Mouse (Mus musculus) kidney, adult 9 months (tissue): ENCODE results near the gene Tro.

Experiments
- DNase-seq: peaks from one replicate; pipeline ENCODE4 v3.0.0; 2022

The Tro gene

GRCm38 (mm10) chrX:150656908-150657796 lies at the start of gene Tro:
TSS of gene Tro (minus strand) at chrX:150657583.
- no peak for DNase-seq

GRCm38 (mm10) chrX:150677505-150677904 lies 20.1 kb upstream of the Tro start:
- no peak for DNase-seq

- peak; percentile 37 for DNase-seq
These were observed 5.4 kb upstream of the Tro start for GRCm38 (mm10) chrX:150662809-150663208.

GRCm38 (mm10) chrX:150657797-150658118 lies 375 bp upstream of the Tro start:
- no peak for DNase-seq

- no peak for DNase-seq
These were observed 1.1 kb downstream of the Tro start for GRCm38 (mm10) chrX:150656122-150656907.

- no peak for DNase-seq
These were observed 21.0 kb downstream of the Tro start for GRCm38 (mm10) chrX:150636421-150636820.

- DNase-seq: no peak
These were observed 58.5 kb downstream of the Tro start for GRCm38 (mm10) chrX:150598882-150599281.
